Mouse (Mus musculus): Measurements from ENCODE around the gene Rgs1.

DNA sequence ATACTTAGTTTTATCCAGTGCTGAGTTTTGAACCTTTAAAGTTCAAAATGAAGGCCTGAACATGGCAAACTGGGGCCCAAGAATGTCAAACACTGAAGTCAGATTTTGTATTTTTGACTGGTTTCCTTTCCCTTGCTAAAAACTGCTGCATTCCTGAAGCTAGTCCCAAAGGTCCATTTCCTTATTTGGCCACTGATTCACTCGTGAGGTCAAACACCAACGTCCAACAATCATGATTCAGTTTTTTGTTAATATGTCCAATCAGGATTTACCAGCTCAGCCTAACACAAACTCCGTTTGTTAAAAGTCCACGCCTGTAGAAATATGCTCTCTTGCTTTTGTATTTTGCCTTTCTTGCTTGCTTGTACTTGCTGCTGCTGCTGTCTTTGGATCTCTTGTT, 31.0 kb upstream of the Rgs1 start:
- no peak for TF ChIP-seq CTCF (IDR thresholded peaks at IDR 0.05; ENCODE audit: extremely low read depth, insufficient read length, insufficient replicate concordance, low read depth, low read length)
- TF ChIP-seq POLR2A (IDR thresholded peaks at IDR 0.05; ENCODE audit: low read depth, low read length): no peak
